Mouse (Mus musculus) heart, embryonic 12.5 days (tissue): ENCODE measurements around the gene Lrrc23. TPM values are rescaled to one million over a fixed set of nuclear protein-coding genes. Genes with fewer than 3 reads are reported as not detected.
"Not testable (repeated sequence)": the region's sequence is repeated elsewhere in the genome, so short reads cannot be mapped to it uniquely, and the experiment has no call there.

Experiments
- ATAC-seq: fragments of 200-750 bp; cut with Nextera tagmentation; 2 replicates; pipeline ENCODE4 v1.8.0; 2017; ENCODE audit warnings: moderate TSS enrichment, moderate library complexity; ENCODE audit not compliant: insufficient number of reproducible peaks, low FRiP score
- H3K27ac ChIP-seq: fragments of 300-500 bp; sonication (generic); 2 replicates; pipeline ENCODE4 v1.5.1; 2016; ENCODE audit warnings: mild to moderate bottlenecking, moderate library complexity; ENCODE audit not compliant: poor library complexity, severe bottlenecking
- H3K27me3 ChIP-seq: fragments of 300-500 bp; sonication (generic); replicated peaks from 2 replicates; pipeline ENCODE4 v1.6.1; 2016; ENCODE audit warnings: mild to moderate bottlenecking, moderate library complexity
- H3K36me3 ChIP-seq: fragments of 300-500 bp; sonication (generic); 2 replicates; pipeline ENCODE4 v1.6.1; 2016; ENCODE audit warnings: mild to moderate bottlenecking, moderate library complexity
- H3K4me1 ChIP-seq: fragments of 300-500 bp; sonication (generic); replicated peaks from 2 replicates; pipeline ENCODE4 v1.6.1; 2016; ENCODE audit warnings: mild to moderate bottlenecking
- H3K4me2 ChIP-seq: fragments of 300-500 bp; sonication (generic); 2 replicates; pipeline ENCODE4 v1.6.1; 2016; ENCODE audit warnings: mild to moderate bottlenecking, moderate library complexity
- H3K4me3 ChIP-seq: fragments of 300-500 bp; sonication (generic); 2 replicates; pipeline ENCODE4 v1.5.1; 2016; ENCODE audit warnings: mild to moderate bottlenecking
- H3K9ac ChIP-seq: fragments of 300-500 bp; sonication (generic); 2 replicates; pipeline ENCODE4 v1.6.1; 2016; ENCODE audit warnings: mild to moderate bottlenecking, moderate library complexity
- H3K9me3 ChIP-seq: fragments of 300-500 bp; sonication (generic); replicated peaks from 2 replicates; pipeline ENCODE4 v1.6.1; 2016; ENCODE audit warnings: mild to moderate bottlenecking, moderate library complexity
- WGBS: fragments of 180-500 bp; shearing (Covaris S2); methylation state at CpG from one replicate; pipeline ENCODE4 v1.1.7; 2016; 5-methylcytosine and 5-hydroxymethylcytosine counted together
- polyA plus RNA-seq: library from polyadenylated mRNA; unstranded; fragments of >200 nt; fragmentation: Nextera tagmentation; extraction: Ambion mirVana; gene quantifications from 2 replicates; pipeline ENCODE4 v1.2.1, GENCODE M21; 2016

Gene Lrrc23
- polyA plus RNA-seq, 1 experiment from 2014 or later, result 0.55 TPM

DNA sequence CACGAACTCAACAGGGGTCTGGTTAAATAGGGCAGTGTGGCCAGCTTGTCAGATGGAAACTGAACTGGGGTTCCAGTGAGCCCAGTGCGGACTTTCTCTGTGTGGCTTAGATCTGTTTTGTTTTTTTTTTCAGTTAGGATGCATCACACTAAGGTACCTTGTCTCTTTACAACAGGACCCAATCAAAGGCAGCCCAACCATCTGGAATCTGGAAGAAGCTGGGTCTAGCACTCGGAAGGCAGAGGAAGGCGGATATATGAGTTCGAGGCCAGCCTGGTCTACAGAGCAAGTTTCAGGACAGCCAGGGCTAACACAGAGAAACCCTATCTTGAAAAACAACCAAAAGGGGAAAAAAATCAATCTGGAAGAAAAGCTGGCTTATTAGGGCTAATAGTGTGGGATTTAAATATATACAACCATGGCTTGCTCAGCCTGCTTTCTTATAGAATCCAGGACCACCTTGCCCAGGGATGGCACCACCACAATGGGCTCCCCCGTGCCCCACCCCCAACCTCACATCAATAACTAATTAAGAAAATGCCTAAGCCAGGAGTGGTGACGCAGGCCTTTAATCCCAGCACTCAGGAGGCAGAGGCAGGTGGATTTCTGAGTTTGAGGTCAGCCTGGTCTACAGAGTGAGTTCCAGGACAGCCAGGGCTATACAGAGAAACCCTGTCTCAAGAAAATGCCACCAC is 27.1 kb upstream of the Lrrc23 start:
- Histone ChIP-seq H3K9me3 (no peaks in the 10 kb centered on the region), H3K27me3 (no peaks in the 10 kb centered on the region), H3K4me2 (peak overlapping the region; percentile 83), H3K9ac (0 out of 2 replicates have a peak overlapping the region, but pooled peaks have one; percentile 5), H3K4me3 (peak overlapping the region; percentile 58; the same call in 1 of the 2 replicates), H3K36me3 (peaks cover 17% of the 10 kb centered on the region), H3K4me1 (peaks cover 49% of the 10 kb centered on the region), H3K27ac (peak overlapping the region; percentile 96)
- WGBS, result 81% methylated on average over 7 of the region's 7 CpGs
- no peak for ATAC-seq

DNA sequence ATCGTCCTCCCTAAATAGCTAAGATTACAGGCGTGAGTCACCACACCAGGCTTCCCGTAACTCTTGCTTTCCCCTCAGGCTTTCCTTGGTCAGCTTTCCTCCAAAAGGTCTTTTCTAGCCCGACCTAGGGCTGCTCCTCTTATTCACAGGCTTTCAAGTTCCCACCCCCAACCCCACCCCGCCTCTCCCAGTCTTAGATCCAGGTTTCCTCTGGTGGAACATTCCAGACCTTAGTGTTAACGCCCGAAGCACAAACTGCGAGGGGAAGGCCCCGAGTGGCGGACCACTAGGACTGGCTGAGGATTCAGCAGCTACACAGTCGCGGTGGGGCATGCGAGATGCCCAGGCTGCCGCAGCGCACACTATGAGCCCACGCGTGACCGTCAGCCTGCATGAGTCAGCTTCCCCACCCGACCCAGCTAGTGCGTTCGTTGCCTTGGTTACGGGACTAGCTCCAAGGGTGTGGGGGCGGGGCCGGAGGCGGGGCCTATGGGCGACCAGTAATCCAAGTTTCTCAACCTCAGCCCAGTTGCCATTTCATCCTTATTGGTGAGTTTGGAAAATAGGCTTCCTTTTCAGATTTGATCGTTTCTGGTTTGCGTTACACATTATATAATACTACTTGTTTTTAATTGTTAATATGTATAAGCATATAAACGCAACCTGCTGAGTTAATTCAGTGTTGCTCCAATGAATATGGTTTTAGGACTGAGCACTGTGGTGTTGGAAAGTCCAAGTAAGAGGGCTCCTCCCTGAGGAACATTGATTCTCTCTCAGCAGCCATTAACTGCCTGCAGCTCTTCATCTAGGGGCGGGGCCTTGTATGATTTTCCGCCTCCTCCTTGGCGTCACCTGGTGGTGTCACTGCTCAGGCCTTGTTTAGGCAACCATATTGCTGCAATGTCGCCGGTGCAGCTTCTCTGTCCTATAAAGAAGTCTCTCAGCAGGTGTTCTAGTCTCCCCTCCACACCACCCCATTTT is 26.1 kb upstream of the Lrrc23 start:
- H3K9me3 ChIP-seq, result no peaks in the 10 kb centered on the region
- H3K9ac ChIP-seq, result peak overlapping the region; percentile 77
- H3K36me3 ChIP-seq, result peaks cover 8% of the 10 kb centered on the region
- peaks cover 43% of the 10 kb centered on the region for H3K4me1 ChIP-seq
- peak overlapping the region; percentile 58 for H3K4me3 ChIP-seq
- H3K4me2 ChIP-seq, result peak overlapping the region; percentile 83
- H3K27me3 ChIP-seq, result no peaks in the 10 kb centered on the region
- H3K27ac ChIP-seq, result peak overlapping the region; percentile 96
- 2% methylated on average over 34 of the region's 34 CpGs for WGBS
- ATAC-seq, result peak; percentile 90

DNA sequence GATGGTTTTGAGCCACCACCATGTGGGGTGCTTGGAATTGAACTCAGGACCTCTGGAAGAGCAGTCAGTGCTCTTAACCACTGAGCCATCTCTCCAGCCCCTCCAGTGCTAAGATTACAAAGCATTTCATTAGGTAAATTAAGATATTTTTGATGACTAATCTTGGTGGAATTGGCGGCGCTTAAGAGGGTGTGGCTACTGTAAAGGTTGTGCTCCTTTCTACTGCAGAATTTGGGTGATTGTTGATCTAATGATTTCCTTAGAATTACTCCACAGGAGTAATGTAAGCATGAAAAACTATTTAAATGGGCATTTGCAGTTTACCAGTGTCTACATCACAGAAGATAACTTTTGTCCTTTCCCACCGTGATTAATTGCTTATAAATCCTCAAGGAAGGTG is 24.8 kb upstream of the Lrrc23 start:
- ATAC-seq, result no peak
- 94% methylated on average over 3 of the region's 3 CpGs for WGBS
- no peak overlapping the region for H3K4me2 ChIP-seq
- H3K27me3 ChIP-seq, result no peaks in the 10 kb centered on the region
- H3K27ac ChIP-seq, result no peak overlapping the region
- H3K36me3 ChIP-seq, result no peaks in the 10 kb centered on the region
- H3K9me3 ChIP-seq, result no peaks in the 10 kb centered on the region
- no peak overlapping the region for H3K9ac ChIP-seq
- H3K4me3 ChIP-seq, result no peak overlapping the region
- H3K4me1 ChIP-seq, result peaks cover 32% of the 10 kb centered on the region

DNA sequence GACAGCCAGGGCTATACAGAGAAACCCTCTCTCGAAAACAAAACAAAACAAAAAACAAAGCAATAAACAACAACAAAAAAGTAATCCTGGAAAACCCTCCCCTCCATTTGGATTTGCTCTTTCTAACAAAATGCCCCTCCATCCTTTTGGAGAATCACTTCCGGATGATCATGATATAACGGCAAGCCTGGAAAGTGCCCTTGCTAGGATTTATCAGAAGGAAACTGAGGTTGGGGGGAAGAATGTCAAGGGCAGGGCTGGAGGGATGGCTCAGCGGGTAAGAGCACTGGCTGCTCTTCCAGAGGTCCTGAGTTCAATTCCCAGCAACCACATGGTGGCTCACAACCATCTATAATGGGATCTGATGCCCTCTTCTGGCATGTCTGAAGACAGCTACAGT is 24.2 kb upstream of the Lrrc23 start:
- H3K27me3 ChIP-seq, H3K27ac ChIP-seq, H3K9ac ChIP-seq, H3K9me3 ChIP-seq, ATAC-seq, H3K4me2 ChIP-seq, H3K4me3 ChIP-seq, H3K36me3 ChIP-seq: not testable (repeated sequence)
- 92% methylated on average over 4 of the region's 4 CpGs for WGBS
- peaks cover 32% of the 10 kb centered on the region for H3K4me1 ChIP-seq

DNA sequence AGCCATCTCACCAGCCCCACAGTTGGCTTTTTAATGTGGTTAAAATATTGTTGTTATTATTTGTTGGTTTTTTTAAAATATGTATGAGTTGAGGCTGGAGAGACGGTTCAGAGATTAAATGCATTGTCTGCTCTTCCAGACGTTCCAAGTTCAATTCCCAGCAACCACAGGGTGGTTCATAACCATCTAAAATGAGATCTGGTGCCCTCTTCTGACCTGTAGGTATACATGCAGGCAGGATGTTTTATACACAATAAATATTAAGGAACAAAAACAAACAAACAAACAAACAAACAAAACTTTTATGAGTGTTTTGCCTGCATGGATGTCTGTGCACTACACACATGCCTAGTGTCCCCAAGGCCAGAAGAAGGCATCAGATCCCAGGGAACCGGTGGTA is 23.5 kb upstream of the Lrrc23 start:
- Histone ChIP-seq H3K9ac (no peak overlapping the region), H3K36me3 (no peaks in the 10 kb centered on the region), H3K27ac (no peak overlapping the region), H3K27me3 (no peaks in the 10 kb centered on the region), H3K9me3 (no peaks in the 10 kb centered on the region), H3K4me2 (no peak overlapping the region), H3K4me1 (peaks cover 27% of the 10 kb centered on the region), H3K4me3 (no peak overlapping the region)
- 76% methylated on average over 3 of the region's 3 CpGs for WGBS
- no peak for ATAC-seq

DNA sequence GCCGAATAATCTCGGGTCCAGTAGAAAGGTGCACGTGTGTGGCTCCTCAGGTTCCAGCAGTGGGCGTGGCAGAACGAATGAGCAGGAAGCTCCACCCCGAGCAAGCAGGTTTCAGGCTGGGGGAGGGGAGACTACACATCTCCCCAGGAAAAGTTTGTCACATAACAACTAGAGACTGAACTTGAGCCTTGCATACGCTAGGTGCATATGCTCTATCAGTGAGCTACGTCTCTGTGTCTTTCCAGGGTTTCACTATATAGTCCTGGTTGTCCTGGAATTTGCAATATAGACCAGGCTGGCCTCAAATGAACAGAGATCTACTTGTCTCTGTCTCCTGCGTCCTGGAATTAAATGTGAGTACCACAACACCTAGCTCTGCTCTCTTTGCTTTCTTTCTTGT is 22.9 kb upstream of the Lrrc23 start:
- H3K36me3 ChIP-seq, H3K27me3 ChIP-seq, ATAC-seq, H3K9ac ChIP-seq, H3K9me3 ChIP-seq, H3K27ac ChIP-seq: not testable (repeated sequence)
- Histone ChIP-seq H3K4me2 (peak overlapping the region; percentile 53), H3K4me1 (peaks cover 21% of the 10 kb centered on the region), H3K4me3 (peak overlapping the region; percentile 23)
- WGBS, result 13% methylated on average over 6 of the region's 9 CpGs

DNA sequence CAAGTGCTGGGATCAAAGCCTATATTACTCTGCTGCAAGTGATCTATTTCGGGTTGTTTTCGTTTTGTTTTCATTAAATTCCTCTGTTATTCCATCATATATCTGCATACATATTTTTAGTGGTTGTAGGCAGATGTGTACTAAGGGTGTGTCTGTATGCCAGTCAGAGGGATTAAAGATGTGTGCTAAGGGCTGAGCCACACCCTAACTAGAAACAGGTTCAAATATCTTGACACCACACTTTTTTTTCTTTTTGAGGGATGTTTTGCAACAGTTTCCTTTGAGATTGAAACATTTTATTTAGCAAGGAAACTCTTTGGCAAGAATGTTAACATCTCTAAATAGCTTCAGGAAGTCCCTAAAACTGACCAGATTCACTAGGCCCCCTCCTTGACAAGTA is 16.7 kb upstream of the Lrrc23 start:
- Histone ChIP-seq H3K27ac (no peak overlapping the region), H3K9me3 (no peaks in the 10 kb centered on the region), H3K27me3 (no peaks in the 10 kb centered on the region), H3K9ac (no peak overlapping the region), H3K4me3 (no peak overlapping the region), H3K4me1 (no peaks in the 10 kb centered on the region), H3K36me3 (no peaks in the 10 kb centered on the region), H3K4me2 (no peak overlapping the region)
- no peak for ATAC-seq
- WGBS, result 86% methylated on average over 2 of the region's 2 CpGs

DNA sequence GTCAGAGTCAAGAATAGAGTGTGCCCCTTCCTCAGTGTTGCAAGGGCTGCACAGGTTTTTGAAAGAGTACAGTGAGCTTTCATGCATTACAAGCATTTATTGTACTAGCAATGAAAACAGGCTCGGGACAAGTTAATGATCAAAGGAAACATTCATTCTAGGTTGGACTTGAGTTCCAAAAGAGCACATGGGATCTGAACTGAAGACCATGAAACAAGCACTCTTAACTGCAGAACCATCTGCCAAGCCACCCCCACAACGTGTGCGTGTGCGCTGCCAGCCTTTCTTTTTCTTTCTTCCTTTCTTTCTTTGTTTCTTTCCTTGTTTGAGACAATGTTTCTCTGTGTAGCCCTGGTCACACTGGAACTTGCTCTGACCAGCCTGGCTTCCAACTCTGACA is 16.3 kb upstream of the Lrrc23 start:
- Histone ChIP-seq H3K4me3 (no peak overlapping the region), H3K36me3 (no peaks in the 10 kb centered on the region), H3K27me3 (no peaks in the 10 kb centered on the region), H3K27ac (no peak overlapping the region), H3K4me1 (no peaks in the 10 kb centered on the region), H3K9ac (no peak overlapping the region), H3K4me2 (no peak overlapping the region), H3K9me3 (no peaks in the 10 kb centered on the region)
- WGBS, result 81% methylated on average over 4 of the region's 4 CpGs
- no peak for ATAC-seq

DNA sequence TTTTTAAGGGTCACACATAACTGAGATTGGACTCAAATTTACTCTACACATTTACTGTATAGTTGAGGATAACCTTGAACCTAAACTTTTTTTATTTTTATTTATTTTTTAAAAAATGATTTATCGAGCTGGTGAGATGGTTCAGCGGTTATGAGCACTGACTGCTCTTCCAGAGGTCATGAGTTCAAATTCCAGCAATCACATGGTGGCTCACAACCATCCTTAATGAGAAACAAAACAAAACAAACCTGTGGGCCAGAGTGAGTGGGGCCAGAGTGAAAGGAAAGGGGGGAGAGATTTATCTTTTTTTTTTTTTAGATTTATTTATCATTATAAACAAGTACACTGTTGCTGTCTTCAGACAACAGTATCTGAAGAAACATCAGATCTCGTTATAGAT is 12.4 kb upstream of the Lrrc23 start:
- Histone ChIP-seq H3K36me3 (no peaks in the 10 kb centered on the region), H3K27ac (no peak overlapping the region), H3K4me1 (no peaks in the 10 kb centered on the region), H3K27me3 (no peaks in the 10 kb centered on the region), H3K4me2 (no peak overlapping the region), H3K9ac (no peak overlapping the region), H3K4me3 (no peak overlapping the region), H3K9me3 (no peaks in the 10 kb centered on the region)
- WGBS, result 75% methylated on average over 3 of the region's 3 CpGs
- ATAC-seq, result no peak

DNA sequence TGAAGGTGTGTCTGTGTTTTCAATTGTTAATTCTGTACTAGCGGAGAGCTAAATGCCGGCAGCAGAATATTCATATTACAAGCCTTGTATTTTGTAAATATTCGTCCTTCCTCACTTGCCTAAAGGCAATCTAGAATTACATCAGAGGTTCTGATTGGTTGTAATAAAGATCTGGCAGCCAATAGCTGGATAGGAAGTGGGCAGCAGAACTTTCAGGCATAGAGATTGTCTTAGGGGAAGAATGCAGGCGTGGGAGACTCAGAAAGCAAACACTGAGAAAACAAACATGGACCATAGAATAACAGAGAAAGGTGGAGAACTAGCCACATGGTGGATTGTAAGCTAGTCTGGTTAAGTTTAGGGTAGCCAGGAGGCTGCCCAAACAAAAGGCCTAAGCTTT is 10.6 kb upstream of the Lrrc23 start:
- no peak for ATAC-seq
- H3K27ac ChIP-seq, result no peak overlapping the region

DNA sequence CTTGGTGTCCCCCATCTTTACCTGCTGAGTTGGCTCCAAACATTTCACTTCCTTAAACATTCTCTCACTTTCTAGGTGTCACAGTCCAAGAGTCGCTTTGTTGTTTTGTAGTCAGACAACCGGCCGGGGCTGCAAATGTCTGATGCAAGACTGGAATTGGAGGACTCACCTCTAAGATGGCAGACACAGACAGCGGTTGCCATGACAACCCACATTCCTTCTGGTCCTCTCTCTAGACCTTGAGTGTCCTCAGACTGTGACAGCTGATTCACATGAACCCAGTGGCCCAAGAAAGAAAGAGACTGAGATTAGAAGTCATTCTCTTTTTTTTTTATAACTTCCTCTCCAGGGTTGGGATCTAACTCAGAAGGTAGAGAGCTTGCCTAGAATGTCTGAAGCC is 10.0 kb upstream of the Lrrc23 start:
- WGBS, result 82% methylated on average over 4 of the region's 4 CpGs
- Histone ChIP-seq H3K4me3 (no peak overlapping the region), H3K27me3 (no peaks in the 10 kb centered on the region), H3K27ac (no peak overlapping the region), H3K9ac (no peak overlapping the region), H3K36me3 (no peaks in the 10 kb centered on the region), H3K4me2 (no peak overlapping the region), H3K4me1 (no peaks in the 10 kb centered on the region), H3K9me3 (no peaks in the 10 kb centered on the region)
- ATAC-seq, result no peak

More for the DNA sequence above, 10.6 kb upstream of the Lrrc23 start:
- Histone ChIP-seq H3K36me3 (no peaks in the 10 kb centered on the region), H3K4me3 (no peak overlapping the region), H3K9me3 (no peaks in the 10 kb centered on the region), H3K27me3 (no peaks in the 10 kb centered on the region), H3K4me2 (no peak overlapping the region), H3K4me1 (no peaks in the 10 kb centered on the region), H3K9ac (no peak overlapping the region)
- WGBS, result 66% methylated on average over 4 of the region's 4 CpGs
